Mouse (Mus musculus) embryonic fibroblast, embryonic 13.5 days (primary cell): ENCODE measurements around the gene Anapc16.

Experiments
- CTCF ChIP-seq: IDR thresholded peaks from 2 replicates; pipeline ENCODE4 v1.5.1; 2011; ENCODE audit warnings: mild to moderate bottlenecking, control low read depth, low read length, moderate library complexity, borderline replicate concordance; ENCODE audit not compliant: insufficient read depth
- POLR2A ChIP-seq: IDR thresholded peaks from 2 replicates; pipeline ENCODE4 v1.6.1; 2011; ENCODE audit warnings: low read depth, mild to moderate bottlenecking, control low read depth, low read length, moderate library complexity

DNA sequence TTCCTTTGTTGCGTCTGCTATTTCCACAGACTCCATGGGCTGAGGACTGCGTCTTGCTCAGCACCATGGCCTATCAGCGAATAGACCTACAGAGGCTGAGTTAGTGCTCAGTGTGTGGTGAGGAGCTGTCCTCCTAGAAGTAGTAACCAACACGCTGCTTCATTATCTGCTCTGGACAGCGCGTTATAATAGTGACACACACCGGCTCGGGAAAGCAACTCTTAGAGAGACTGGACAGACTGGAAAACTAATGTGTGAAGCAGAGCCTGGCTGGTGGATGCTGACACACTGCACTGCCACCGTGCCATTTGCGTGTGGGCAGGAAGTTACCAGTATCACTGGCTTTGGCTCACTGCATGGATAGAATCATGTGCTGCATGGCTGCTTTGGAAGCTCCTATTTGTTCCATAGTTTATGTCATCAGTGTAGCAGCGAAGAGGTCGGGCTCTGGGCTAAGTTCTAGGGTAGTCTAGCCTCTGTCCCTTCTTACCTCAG, 20.5 kb downstream of the Anapc16 start:
- no peak for TF ChIP-seq CTCF
- TF ChIP-seq POLR2A = no peak
